Mouse (Mus musculus): ENCODE results near the gene Gltpd2. TPM values are rescaled to one million over a fixed set of nuclear protein-coding genes. Genes with fewer than 3 reads are reported as not detected.

Gltpd2 gene
- 8.8 and 10.9 TPM in 2 replicates for polyA plus RNA-seq (2012; rRNA removed)

DNA sequence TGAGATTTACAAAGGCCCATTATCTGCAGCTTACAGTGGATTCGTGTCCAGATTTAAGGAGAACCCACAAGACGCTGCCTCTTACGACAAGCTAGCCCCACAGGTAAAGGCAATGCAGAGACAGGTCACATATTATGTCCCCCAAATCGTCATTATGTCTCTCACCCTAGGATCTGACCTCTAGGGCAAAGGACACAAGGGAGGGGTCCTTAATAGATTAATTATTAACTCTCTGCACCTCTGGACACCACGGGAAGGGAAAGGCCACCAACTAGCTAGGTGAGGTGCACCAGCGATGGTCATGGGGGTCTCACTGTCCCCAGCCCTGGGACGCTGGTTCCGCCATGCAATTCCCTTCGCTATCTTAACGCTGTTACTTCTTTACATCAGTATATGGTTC lies at the start of gene Gltpd2:
Gene Gltpd2 (plus strand): TSS at position 274 of the 400 bp plus-strand sequence.

DNA sequence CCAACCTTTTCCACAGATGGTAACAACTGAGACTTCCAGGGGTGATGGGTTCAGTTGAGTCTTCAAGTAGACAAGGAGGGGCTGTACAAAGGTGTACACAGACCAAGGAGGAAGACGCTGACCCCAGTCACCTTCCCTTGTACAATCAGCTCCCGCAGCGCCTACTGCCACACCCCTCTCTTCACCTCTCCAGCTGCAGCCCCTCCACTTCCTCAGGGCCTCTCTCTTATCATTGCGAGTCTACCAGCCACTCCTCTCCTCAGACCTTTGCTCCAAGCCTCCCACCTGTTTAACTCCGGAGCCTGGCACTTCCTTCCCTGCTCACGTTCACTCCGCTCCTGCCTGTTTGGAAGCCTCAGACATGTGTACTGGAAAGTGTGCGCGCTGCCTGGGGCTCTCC lies 14.0 kb upstream of the Gltpd2 start, which contains the start of gene Tm4sf5:
Gene Tm4sf5 (plus strand): TSS at position 275 of the 400 bp plus-strand sequence.

DNA sequence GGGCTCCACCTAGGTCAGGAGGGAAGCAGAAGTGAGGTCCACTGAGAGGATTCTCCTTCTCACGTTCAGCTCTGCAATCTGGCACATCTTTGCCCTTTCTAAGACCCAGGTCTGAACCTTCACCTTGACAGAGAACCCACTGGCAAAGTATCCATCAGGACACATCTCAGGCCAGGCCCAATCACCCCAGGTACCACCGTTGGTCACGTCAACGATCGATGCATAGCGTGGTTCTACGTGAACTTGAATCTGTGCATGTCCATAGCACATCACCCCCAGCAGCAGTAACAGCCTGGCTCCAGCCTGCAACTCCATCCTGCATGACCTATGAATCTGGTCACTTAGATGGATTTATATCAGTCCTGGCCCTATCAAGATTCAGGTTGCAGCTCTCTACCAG lies 4.7 kb upstream of the Gltpd2 start, which contains the start of gene Vmo1:
Gene Vmo1 (minus strand): TSS at position 329 of the 400 bp plus-strand sequence.

GRCm38 (mm10) chr11:70525184-70525678 lies 6.2 kb downstream of the Gltpd2 start, which contains the start of gene Psmb6:
Gene Psmb6, plus strand, starts transcription at chr11:70525367.

DNA sequence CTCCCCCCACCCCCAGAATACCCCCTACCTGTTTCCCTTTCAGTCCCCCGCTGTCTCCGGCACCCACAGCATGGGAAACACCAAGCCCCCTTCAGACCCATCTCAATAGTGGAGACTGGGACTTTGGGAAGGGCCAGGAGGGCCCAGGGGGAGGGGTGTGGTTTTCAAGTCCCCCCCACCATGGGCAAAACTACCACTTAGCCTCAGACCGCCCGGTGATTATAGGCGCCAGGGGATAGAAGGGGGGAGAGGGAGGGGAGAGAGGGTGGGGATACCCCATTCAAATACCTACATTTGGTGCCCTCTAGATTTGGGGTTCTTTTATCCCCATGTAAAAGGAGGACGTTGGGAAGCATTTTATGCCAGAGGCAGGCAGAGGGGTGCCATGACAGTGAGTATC lies 13.8 kb downstream of the Gltpd2 start, which contains the start of gene Gm40193:
Gene Gm40193 (minus strand): TSS at position 101 of the 400 bp plus-strand sequence.

DNA sequence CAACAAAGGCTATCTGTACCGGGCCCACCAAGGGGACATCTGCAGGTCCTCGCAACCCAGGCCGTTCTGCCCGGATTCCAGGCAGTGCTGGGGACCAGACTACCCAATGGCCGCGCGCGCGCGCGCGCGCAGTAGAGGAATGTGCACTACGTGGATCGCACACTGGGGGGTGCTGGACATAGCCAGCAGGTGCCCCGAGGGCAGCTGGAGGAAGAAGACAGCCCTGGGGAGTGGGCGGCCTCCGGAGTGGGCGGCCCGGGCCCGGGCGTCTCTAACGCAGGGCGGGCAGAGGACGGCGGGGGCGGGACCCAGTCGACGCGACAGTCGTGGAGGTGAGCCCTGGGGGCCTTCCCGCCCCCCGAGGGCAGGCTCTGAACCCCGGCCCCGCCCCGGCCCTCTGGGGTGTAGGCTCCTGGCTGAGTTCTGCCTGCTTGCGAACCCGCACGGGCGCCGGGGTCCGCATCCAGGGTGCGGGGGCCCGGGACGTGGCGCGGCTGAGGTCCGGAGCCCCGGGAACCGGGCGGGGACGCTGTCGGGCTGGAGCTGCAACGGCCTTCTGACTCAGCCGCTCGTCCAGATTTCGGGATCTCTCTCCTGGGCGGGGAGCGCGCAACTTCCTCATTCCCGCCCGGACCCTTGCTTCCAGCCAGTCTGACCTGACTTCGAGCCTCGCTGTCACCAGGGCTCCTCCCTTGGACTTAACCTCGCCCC lies 21.0 kb downstream of the Gltpd2 start, which contains the start of gene Pld2:
Gene Pld2 (plus strand): TSS at position 188 of the 711 bp plus-strand sequence.

DNA sequence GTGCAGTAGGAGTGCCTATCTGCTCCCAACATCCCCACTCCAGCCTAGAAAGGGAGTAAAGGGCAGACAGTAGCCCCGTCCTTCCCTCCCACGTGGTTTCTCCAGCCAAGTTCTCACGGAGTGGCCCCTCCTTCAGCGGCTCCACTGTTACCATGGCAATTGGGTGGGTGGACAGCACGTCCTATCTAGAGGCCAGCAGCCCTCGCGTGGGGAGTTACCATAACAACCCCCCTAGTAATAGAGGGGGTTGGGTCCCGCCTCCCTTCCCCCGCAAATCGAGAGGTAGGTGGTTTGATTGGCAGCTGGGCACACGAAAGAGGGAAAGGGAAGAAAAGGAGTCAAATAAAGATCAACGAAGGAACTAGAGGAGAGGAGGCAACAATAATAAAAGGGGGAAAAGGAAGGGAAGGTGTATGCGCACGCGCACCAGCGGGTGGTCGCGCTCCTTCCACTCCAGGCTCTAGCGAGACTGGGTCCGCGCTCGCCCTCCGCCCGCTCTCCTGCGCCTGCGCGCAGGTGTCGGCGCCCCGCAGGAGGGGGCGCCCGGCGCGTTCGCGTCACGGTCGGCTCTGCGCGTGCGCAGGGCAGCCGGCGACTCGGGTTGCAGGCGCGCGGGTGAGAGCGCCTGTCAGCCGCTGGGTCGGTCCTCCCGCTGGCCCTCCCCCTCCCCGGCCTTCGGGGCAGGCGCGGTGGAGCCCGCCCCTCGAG lies 43.4 kb downstream of the Gltpd2 start, which contains the start of gene Mink1:
Gene Mink1 (plus strand): TSS at position 595 of the 708 bp plus-strand sequence.

Other genes with a start within 250 kb of the Gltpd2 start
- gene Alox12e, start 196.6 kb upstream of the Gltpd2 start, polyA plus RNA-seq (2012; rRNA removed) = 0.06 and 0.07 TPM in 2 replicates
- 0.78 and 0.97 TPM in 2 replicates for gene Alox15, start 167.2 kb upstream of the Gltpd2 start, polyA plus RNA-seq (2012; rRNA removed)
- 9.3 and 10.8 TPM in 2 replicates for gene Pelp1, start 109.2 kb upstream of the Gltpd2 start, polyA plus RNA-seq (2012; rRNA removed)
- 16.2 and 19.8 TPM in 2 replicates for gene Arrb2, start 86.6 kb upstream of the Gltpd2 start, polyA plus RNA-seq (2012; rRNA removed)
- gene Med11, start 67.3 kb upstream of the Gltpd2 start, polyA plus RNA-seq (2012; rRNA removed) = 13.8 and 13.9 TPM in 2 replicates
- 0.29 and 0.30 TPM in 2 replicates for gene Zmynd15, start 59.8 kb upstream of the Gltpd2 start, polyA plus RNA-seq (2012; rRNA removed)
- gene Cxcl16, start 59.2 kb upstream of the Gltpd2 start, polyA plus RNA-seq (2012; rRNA removed) = 0.85 and 1.2 TPM in 2 replicates
- 0.66 and 1.0 TPM in 2 replicates for gene Tm4sf5, start 14.0 kb upstream of the Gltpd2 start, polyA plus RNA-seq (2012; rRNA removed)
- 0.23 and 0.41 TPM in 2 replicates for gene Vmo1, start 4.6 kb upstream of the Gltpd2 start, polyA plus RNA-seq (2012; rRNA removed)
- gene Psmb6, start 6.2 kb downstream of the Gltpd2 start, polyA plus RNA-seq (2012; rRNA removed) = 160 and 165 TPM in 2 replicates
- gene Gm40193, start 13.7 kb downstream of the Gltpd2 start, polyA plus RNA-seq (2012; rRNA removed) = not detected in 2 replicates
- gene Pld2, start 20.9 kb downstream of the Gltpd2 start, polyA plus RNA-seq (2012; rRNA removed) = 2.0 and 2.3 TPM in 2 replicates
- 12.1 and 13.7 TPM in 2 replicates for gene Mink1, start 43.7 kb downstream of the Gltpd2 start, polyA plus RNA-seq (2012; rRNA removed)
- not detected in 2 replicates for gene 4930544D05Rik, start 96.7 kb downstream of the Gltpd2 start, polyA plus RNA-seq (2012; rRNA removed)
- gene Chrne, start 100.0 kb downstream of the Gltpd2 start, polyA plus RNA-seq (2012; rRNA removed) = 0.06 TPM in 1 of 2 replicates, not detected in the other
- 3.2 and 4.8 TPM in 2 replicates for gene Gp1ba, start 119.9 kb downstream of the Gltpd2 start, polyA plus RNA-seq (2012; rRNA removed)
- gene Rnf167, start 128.0 kb downstream of the Gltpd2 start, polyA plus RNA-seq (2012; rRNA removed) = 44.9 and 50.6 TPM in 2 replicates
- 34.1 and 39.6 TPM in 2 replicates for gene Slc25a11, start 128.3 kb downstream of the Gltpd2 start, polyA plus RNA-seq (2012; rRNA removed)
- 355 and 466 TPM in 2 replicates for gene Pfn1, start 135.4 kb downstream of the Gltpd2 start, polyA plus RNA-seq (2012; rRNA removed)
- gene Eno3, start 138.0 kb downstream of the Gltpd2 start, polyA plus RNA-seq (2012; rRNA removed) = 4.1 and 6.4 TPM in 2 replicates
- 48.0 and 50.2 TPM in 2 replicates for gene Spag7, start 150.2 kb downstream of the Gltpd2 start, polyA plus RNA-seq (2012; rRNA removed)
- 2.2 and 3.1 TPM in 2 replicates for gene Camta2, start 168.9 kb downstream of the Gltpd2 start, polyA plus RNA-seq (2012; rRNA removed)
- 0.77 and 0.98 TPM in 2 replicates for gene Inca1, start 181.0 kb downstream of the Gltpd2 start, polyA plus RNA-seq (2012; rRNA removed)
- 5.4 and 5.8 TPM in 2 replicates for gene Kif1c, start 181.4 kb downstream of the Gltpd2 start, polyA plus RNA-seq (2012; rRNA removed)
- gene Zfp3, start 245.0 kb downstream of the Gltpd2 start, polyA plus RNA-seq (2012; rRNA removed) = 0.70 and 0.74 TPM in 2 replicates

Data from liver, embryonic 14 days (tissue).